Mouse (Mus musculus): Measurements from ENCODE around the gene Pex16. TPM values are rescaled to one million over a fixed set of nuclear protein-coding genes. Genes with fewer than 3 reads are reported as not detected.
A peak's percentile ranks its signal among the peaks of the same experiment; 100 is the strongest.

The Pex16 gene
- polyA plus RNA-seq, 1 experiment = not detected

DNA sequence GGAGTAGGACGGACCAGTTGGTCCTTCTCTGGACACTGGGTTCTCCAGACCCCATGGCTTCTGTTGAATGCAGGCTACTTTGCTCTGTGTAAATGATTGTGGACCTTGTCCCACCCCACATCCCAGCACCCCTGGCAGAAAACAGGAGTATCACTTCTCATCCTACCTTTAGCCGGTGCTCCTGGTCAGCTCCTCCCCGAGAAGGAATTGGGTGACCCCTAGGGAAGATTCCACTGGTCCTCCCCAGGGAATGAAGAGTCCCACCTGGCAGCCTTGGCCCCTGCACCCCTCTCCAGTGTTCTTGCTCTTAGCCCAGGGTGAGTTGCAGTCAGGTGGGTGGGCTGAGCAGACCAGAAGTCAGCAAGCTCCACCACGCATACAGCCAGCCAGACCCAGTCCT, 10.4 kb upstream of the Pex16 start:
- H3K4me1 ChIP-seq (ENCODE audit: control insufficient read depth, insufficient read depth, low read length) = peaks cover 4% of the 10 kb centered on the region; the same call in 1 of the 2 replicates
- WGBS = 92% methylated on average over 4 of the region's 4 CpGs
- no peak overlapping the region for H3K4me3 ChIP-seq (ENCODE audit: insufficient read depth, low read depth, low read length)
- TF ChIP-seq POLR2A (IDR thresholded peaks at IDR 0.05; ENCODE audit: insufficient read depth, low read depth, low read length) = no peak
- no peak for TF ChIP-seq CTCF (IDR thresholded peaks at IDR 0.05; ENCODE audit: insufficient read depth, low read depth, low read length)
- no peak overlapping the region for H3K27ac ChIP-seq (ENCODE audit: insufficient read depth, low read depth, low read length)

DNA sequence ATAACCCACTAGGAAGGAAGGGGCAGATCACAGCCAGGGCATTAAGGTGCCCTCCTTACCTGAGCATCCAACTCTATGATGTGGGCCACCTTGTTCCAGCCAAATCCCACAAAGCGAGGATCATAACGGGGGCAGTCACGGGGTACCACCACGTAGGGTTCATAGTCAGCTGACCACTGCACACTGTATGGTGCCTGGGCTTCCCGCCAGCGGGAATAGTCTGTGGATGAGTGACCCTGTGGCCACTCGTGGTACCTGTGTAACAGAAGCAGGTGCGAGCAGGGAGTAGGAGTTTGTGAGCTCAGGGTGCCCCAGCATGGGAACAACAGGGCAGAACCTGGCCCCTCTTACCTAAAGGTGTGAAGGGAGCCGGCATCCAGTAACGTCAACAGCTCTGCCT, 8.9 kb upstream of the Pex16 start:
- WGBS = 88% methylated on average over 10 of the region's 10 CpGs
- Histone ChIP-seq H3K27ac (ENCODE audit: insufficient read depth, low read depth, low read length) (no peak overlapping the region), H3K4me1 (ENCODE audit: control insufficient read depth, insufficient read depth, low read length) (peaks cover 5% of the 10 kb centered on the region; the same call in 1 of the 2 replicates), H3K4me3 (ENCODE audit: insufficient read depth, low read depth, low read length) (no peak overlapping the region)
- no peak for TF ChIP-seq POLR2A (IDR thresholded peaks at IDR 0.05; ENCODE audit: insufficient read depth, low read depth, low read length)
- TF ChIP-seq CTCF (IDR thresholded peaks at IDR 0.05; ENCODE audit: insufficient read depth, low read depth, low read length) = no peak

DNA sequence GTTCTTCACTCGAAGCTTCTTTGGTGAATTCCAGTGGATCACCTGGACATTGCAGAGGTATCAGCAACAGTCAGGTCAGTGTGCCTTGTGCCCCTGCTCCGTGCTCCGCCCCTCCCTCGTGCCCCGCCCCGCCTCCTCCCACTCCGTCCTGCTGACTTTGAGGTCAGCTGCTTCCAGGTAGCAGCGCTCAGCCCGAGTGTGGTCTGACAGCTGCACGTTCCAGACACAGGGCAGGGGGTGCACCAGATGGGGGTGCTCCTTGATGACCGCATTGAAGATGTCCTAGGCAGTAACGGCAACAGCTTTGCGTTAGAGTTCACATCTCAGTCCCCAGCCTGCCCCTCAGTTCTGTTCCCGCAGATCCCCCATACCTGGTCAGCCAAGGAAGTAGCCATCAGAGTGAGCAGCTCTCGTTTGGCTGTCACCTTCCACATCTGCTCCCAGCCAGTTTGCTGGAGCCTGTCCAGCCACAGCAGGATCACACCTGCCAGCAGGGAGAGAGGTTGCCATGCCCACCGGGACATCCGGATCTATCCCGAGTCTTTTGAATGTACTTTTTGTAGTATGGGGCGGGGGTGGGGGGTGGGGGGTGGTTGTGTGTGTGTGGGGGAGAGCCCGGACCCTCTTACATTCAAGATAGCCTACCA, 7.0 kb upstream of the Pex16 start:
- no peak for TF ChIP-seq CTCF (IDR thresholded peaks at IDR 0.05; ENCODE audit: insufficient read depth, low read depth, low read length)
- TF ChIP-seq POLR2A (IDR thresholded peaks at IDR 0.05; ENCODE audit: insufficient read depth, low read depth, low read length) = no peak
- Histone ChIP-seq H3K4me1 (ENCODE audit: control insufficient read depth, insufficient read depth, low read length) (peaks cover 23% of the 10 kb centered on the region), H3K27ac (ENCODE audit: insufficient read depth, low read depth, low read length) (no peak overlapping the region), H3K4me3 (ENCODE audit: insufficient read depth, low read depth, low read length) (no peak overlapping the region)
- WGBS = 55% methylated on average over 20 of the region's 20 CpGs

GRCm38 (mm10) chr2:92370375-92370774, 4.1 kb upstream of the Pex16 start:
- TF ChIP-seq POLR2A (IDR thresholded peaks at IDR 0.05; ENCODE audit: insufficient read depth, low read depth, low read length) = no peak
- no peak for TF ChIP-seq CTCF (IDR thresholded peaks at IDR 0.05; ENCODE audit: insufficient read depth, low read depth, low read length)
- Histone ChIP-seq H3K27ac (ENCODE audit: insufficient read depth, low read depth, low read length) (no peak overlapping the region), H3K4me1 (ENCODE audit: control insufficient read depth, insufficient read depth, low read length) (peaks cover 30% of the 10 kb centered on the region), H3K4me3 (ENCODE audit: insufficient read depth, low read depth, low read length) (peak overlapping the region; percentile 6; the same call in 1 of the 2 replicates)
- WGBS = 25% methylated on average over 19 of the region's 19 CpGs

- WGBS = 15% methylated on average over 45 of the region's 45 CpGs
- TF ChIP-seq CTCF (IDR thresholded peaks at IDR 0.05; ENCODE audit: insufficient read depth, low read depth, low read length) (no peak), POLR2A (IDR thresholded peaks at IDR 0.05; ENCODE audit: insufficient read depth, low read depth, low read length) (no peak)
- Histone ChIP-seq H3K4me3 (ENCODE audit: insufficient read depth, low read depth, low read length) (peak overlapping the region; percentile 6; the same call in 1 of the 2 replicates), H3K27ac (ENCODE audit: insufficient read depth, low read depth, low read length) (no peak overlapping the region), H3K4me1 (ENCODE audit: control insufficient read depth, insufficient read depth, low read length) (peaks cover 33% of the 10 kb centered on the region)
Measured at GRCm38 (mm10) chr2:92370821-92371805, 3.4 kb upstream of the Pex16 start.

DNA sequence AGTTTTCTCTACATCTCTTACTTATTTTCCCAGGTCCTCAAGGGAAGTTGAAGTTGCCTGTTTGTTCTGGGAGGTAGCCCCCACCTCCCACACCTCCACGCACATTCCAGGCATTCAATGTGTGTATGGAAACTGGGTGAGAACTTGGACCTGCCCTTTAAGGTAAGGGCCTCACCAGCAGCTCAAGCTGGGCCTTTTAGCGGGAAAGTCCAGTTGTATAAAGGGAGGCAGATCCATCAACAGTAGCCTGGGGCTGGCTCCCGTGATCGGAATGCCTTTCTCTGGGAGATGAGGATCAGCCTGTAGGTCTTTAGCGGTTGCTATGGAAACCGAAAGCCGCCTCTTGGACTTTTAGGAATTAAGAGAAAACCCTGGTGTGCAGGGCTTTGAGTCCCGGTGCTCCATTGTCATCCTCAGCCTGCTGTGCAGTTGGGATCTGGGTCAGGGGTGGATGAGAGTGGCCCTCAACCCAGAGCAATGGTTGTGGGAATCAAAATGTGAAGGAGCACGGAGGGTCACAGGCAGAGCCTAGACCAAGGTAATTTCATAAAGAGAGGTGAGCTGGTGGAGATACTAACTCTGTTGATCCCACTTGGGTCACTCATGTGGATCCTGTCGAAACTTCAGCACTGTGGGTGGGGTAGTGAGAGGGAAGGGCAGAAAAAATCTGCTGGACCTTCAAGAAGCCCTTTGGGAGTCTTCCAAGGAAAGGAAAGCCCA, 2.3 kb upstream of the Pex16 start:
- Histone ChIP-seq H3K27ac (ENCODE audit: insufficient read depth, low read depth, low read length) (no peak overlapping the region), H3K4me3 (ENCODE audit: insufficient read depth, low read depth, low read length) (no peak overlapping the region), H3K4me1 (ENCODE audit: control insufficient read depth, insufficient read depth, low read length) (peaks cover 38% of the 10 kb centered on the region)
- 29% methylated on average over 10 of the region's 10 CpGs for WGBS
- TF ChIP-seq POLR2A (IDR thresholded peaks at IDR 0.05; ENCODE audit: insufficient read depth, low read depth, low read length) (no peak), CTCF (IDR thresholded peaks at IDR 0.05; ENCODE audit: insufficient read depth, low read depth, low read length) (no peak)

GRCm38 (mm10) chr2:92372767-92373436, 1.6 kb upstream of the Pex16 start:
- Histone ChIP-seq H3K4me1 (ENCODE audit: control insufficient read depth, insufficient read depth, low read length) (peaks cover 38% of the 10 kb centered on the region), H3K27ac (ENCODE audit: insufficient read depth, low read depth, low read length) (no peak overlapping the region)
- 43% methylated on average over 9 of the region's 9 CpGs for WGBS

DNA sequence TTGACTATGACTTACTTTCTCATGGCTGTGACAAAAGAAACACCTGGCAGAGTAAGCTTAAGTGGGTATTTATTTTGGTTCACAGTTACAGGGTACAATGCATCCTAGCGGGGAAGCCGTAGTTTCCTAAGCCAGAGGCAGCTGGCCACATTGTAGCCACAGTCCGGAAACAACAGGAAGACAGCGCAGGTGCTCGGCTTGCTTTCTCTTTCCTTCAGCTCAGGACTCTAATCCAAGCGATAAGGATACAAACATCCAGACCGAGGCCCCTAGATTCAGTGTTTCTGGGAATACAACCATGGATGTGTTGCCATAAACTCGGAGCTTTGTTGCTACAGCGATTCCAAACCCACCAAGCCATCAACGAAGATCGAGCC, 1.1 kb upstream of the Pex16 start:
- WGBS = 72% methylated on average over 11 of the region's 11 CpGs
- no peak overlapping the region for H3K27ac ChIP-seq (ENCODE audit: insufficient read depth, low read depth, low read length)
- no peak overlapping the region for H3K4me3 ChIP-seq (ENCODE audit: insufficient read depth, low read depth, low read length)
- H3K4me1 ChIP-seq (ENCODE audit: control insufficient read depth, insufficient read depth, low read length) = peaks cover 38% of the 10 kb centered on the region
- TF ChIP-seq POLR2A (IDR thresholded peaks at IDR 0.05; ENCODE audit: insufficient read depth, low read depth, low read length) = no peak

More at GRCm38 (mm10) chr2:92372767-92373436, 1.6 kb upstream of the Pex16 start:
- TF ChIP-seq CTCF (IDR thresholded peaks at IDR 0.05; ENCODE audit: insufficient read depth, low read depth, low read length) (no peak), POLR2A (IDR thresholded peaks at IDR 0.05; ENCODE audit: insufficient read depth, low read depth, low read length) (no peak)
- no peak overlapping the region for H3K4me3 ChIP-seq (ENCODE audit: insufficient read depth, low read depth, low read length)
